Mouse (Mus musculus): ENCODE data around the gene Pmepa1.

The Pmepa1 gene

GRCm38 (mm10) chr2:173186047-173186943, 90.0 kb downstream of the Pmepa1 start:
- DNase-seq (ENCODE audit: low spot score in 2 of 2), result peak; percentile 91 to 93

GRCm38 (mm10) chr2:173185282-173185681, 91.1 kb downstream of the Pmepa1 start:
- DNase-seq (ENCODE audit: low spot score in 2 of 2), result no peak

GRCm38 (mm10) chr2:173184475-173185080, 91.8 kb downstream of the Pmepa1 start:
- no peak for DNase-seq (ENCODE audit: low spot score in 2 of 2)

GRCm38 (mm10) chr2:173183836-173184460, 92.4 kb downstream of the Pmepa1 start:
- DNase-seq (ENCODE audit: low spot score in 2 of 2), result peak in 1 of 2 experiments; percentile 78

GRCm38 (mm10) chr2:173183311-173183710, 93.0 kb downstream of the Pmepa1 start:
- no peak for DNase-seq (ENCODE audit: low spot score in 2 of 2)

- no peak for DNase-seq (ENCODE audit: low spot score in 2 of 2)
Observed at GRCm38 (mm10) chr2:173182796-173183195, 93.5 kb downstream of the Pmepa1 start.

- no peak for DNase-seq (ENCODE audit: low spot score in 2 of 2)
Observed at GRCm38 (mm10) chr2:173181901-173182300, 94.4 kb downstream of the Pmepa1 start.

- DNase-seq (ENCODE audit: low spot score in 2 of 2), result no peak
Observed at GRCm38 (mm10) chr2:173181486-173181885, 94.8 kb downstream of the Pmepa1 start.

GRCm38 (mm10) chr2:173180721-173181388, 95.5 kb downstream of the Pmepa1 start:
- DNase-seq (ENCODE audit: low spot score in 2 of 2), result peak in 1 of 2 experiments; percentile 6

- no peak for DNase-seq (ENCODE audit: low spot score in 2 of 2)
Observed at GRCm38 (mm10) chr2:173180026-173180425, 96.3 kb downstream of the Pmepa1 start.

GRCm38 (mm10) chr2:173179046-173179445, 97.3 kb downstream of the Pmepa1 start:
- DNase-seq (ENCODE audit: low spot score in 2 of 2), result peak in 1 of 2 experiments; percentile 16

- peak in 1 of 2 experiments; percentile 17 for DNase-seq (ENCODE audit: low spot score in 2 of 2)
Observed at GRCm38 (mm10) chr2:173177951-173178350, 98.4 kb downstream of the Pmepa1 start.

GRCm38 (mm10) chr2:173177481-173177880, 98.9 kb downstream of the Pmepa1 start:
- peak in 1 of 2 experiments; percentile 17 for DNase-seq (ENCODE audit: low spot score in 2 of 2)

- peak in 1 of 2 experiments; percentile 11 for DNase-seq (ENCODE audit: low spot score in 2 of 2)
Observed at GRCm38 (mm10) chr2:173175703-173176102, 100.6 kb downstream of the Pmepa1 start.

GRCm38 (mm10) chr2:173174569-173174968, 101.8 kb downstream of the Pmepa1 start:
- DNase-seq (ENCODE audit: low spot score in 2 of 2), result peak in 1 of 2 experiments; percentile 0
